Mouse (Mus musculus): ENCODE data around the gene Zan. TPM values are rescaled to one million over a fixed set of nuclear protein-coding genes. Genes with fewer than 3 reads are reported as not detected.

The Zan gene
- polyA plus RNA-seq, 1 experiment = 0.02 TPM

GRCm38 (mm10) chr5:137512847-137513794, 36.3 kb upstream of the Zan start:
- H3K4me3 ChIP-seq (ENCODE audit: extremely low read depth, insufficient read depth, insufficient read length) = no peak overlapping the region
- no peaks in the 10 kb centered on the region for H3K36me3 ChIP-seq (ENCODE audit: control insufficient read depth, insufficient read depth, low read length)
- H3K27me3 ChIP-seq (ENCODE audit: control insufficient read depth, insufficient read depth, low read length) = no peaks in the 10 kb centered on the region
- peaks cover 18% of the 10 kb centered on the region; the same call in 1 of the 2 replicates for H3K4me1 ChIP-seq (ENCODE audit: control insufficient read depth, insufficient read depth, insufficient read length)
- no peak overlapping the region for H3K27ac ChIP-seq (ENCODE audit: insufficient read depth, low read length)
- DNase-seq (ENCODE audit: low read depth in 1 of 2, low spot score in 2 of 2) = no peak
- 85% methylated on average over 11 of the region's 11 CpGs for WGBS
- no peak for TF ChIP-seq POLR2A (IDR thresholded peaks at IDR 0.05; ENCODE audit: low read depth, low read length)
- peak; percentile 47; the same call in 1 of the 2 replicates for TF ChIP-seq CTCF (IDR thresholded peaks at IDR 0.05; ENCODE audit: extremely low read depth, insufficient read depth, insufficient read length, insufficient replicate concordance)

GRCm38 (mm10) chr5:137511706-137512105, 34.8 kb upstream of the Zan start:
- Histone ChIP-seq H3K4me1 (ENCODE audit: control insufficient read depth, insufficient read depth, insufficient read length) (peaks cover 18% of the 10 kb centered on the region; the same call in 1 of the 2 replicates), H3K27me3 (ENCODE audit: control insufficient read depth, insufficient read depth, low read length) (no peaks in the 10 kb centered on the region), H3K27ac (ENCODE audit: insufficient read depth, low read length) (no peak overlapping the region), H3K4me3 (ENCODE audit: extremely low read depth, insufficient read depth, insufficient read length) (no peak overlapping the region), H3K36me3 (ENCODE audit: control insufficient read depth, insufficient read depth, low read length) (no peaks in the 10 kb centered on the region)
- DNase-seq (ENCODE audit: low read depth in 1 of 2, low spot score in 2 of 2) = no peak
- WGBS = 81% methylated on average over 3 of the region's 3 CpGs
- TF ChIP-seq POLR2A (IDR thresholded peaks at IDR 0.05; ENCODE audit: low read depth, low read length) = no peak

GRCm38 (mm10) chr5:137510573-137511390, 33.9 kb upstream of the Zan start:
- no peaks in the 10 kb centered on the region for H3K36me3 ChIP-seq (ENCODE audit: control insufficient read depth, insufficient read depth, low read length)

GRCm38 (mm10) chr5:137510014-137510501, 33.2 kb upstream of the Zan start:
- 2% methylated on average over 24 of the region's 52 CpGs for WGBS
- DNase-seq (ENCODE audit: low read depth in 1 of 2, low spot score in 2 of 2) = peak in 1 of 2 experiments; percentile 76
- no peaks in the 10 kb centered on the region for H3K27me3 ChIP-seq (ENCODE audit: control insufficient read depth, insufficient read depth, low read length)
- TF ChIP-seq POLR2A (IDR thresholded peaks at IDR 0.05; ENCODE audit: low read depth, low read length) = no peak
- TF ChIP-seq CTCF (IDR thresholded peaks at IDR 0.05; ENCODE audit: extremely low read depth, insufficient read depth, insufficient read length, insufficient replicate concordance) = no peak
- H3K36me3 ChIP-seq (ENCODE audit: control insufficient read depth, insufficient read depth, low read length) = no peaks in the 10 kb centered on the region
- H3K27ac ChIP-seq (ENCODE audit: insufficient read depth, low read length) = no peak overlapping the region
- peak overlapping the region; percentile 75 for H3K4me3 ChIP-seq (ENCODE audit: extremely low read depth, insufficient read depth, insufficient read length)
- peaks cover 16% of the 10 kb centered on the region; the same call in 1 of the 2 replicates for H3K4me1 ChIP-seq (ENCODE audit: control insufficient read depth, insufficient read depth, insufficient read length)

More at GRCm38 (mm10) chr5:137510573-137511390, 33.9 kb upstream of the Zan start:
- Histone ChIP-seq H3K4me3 (ENCODE audit: extremely low read depth, insufficient read depth, insufficient read length) (peak overlapping the region; percentile 75), H3K27me3 (ENCODE audit: control insufficient read depth, insufficient read depth, low read length) (no peaks in the 10 kb centered on the region), H3K4me1 (ENCODE audit: control insufficient read depth, insufficient read depth, insufficient read length) (peaks cover 18% of the 10 kb centered on the region; the same call in 1 of the 2 replicates), H3K27ac (ENCODE audit: insufficient read depth, low read length) (no peak overlapping the region)
- TF ChIP-seq CTCF (IDR thresholded peaks at IDR 0.05; ENCODE audit: extremely low read depth, insufficient read depth, insufficient read length, insufficient replicate concordance) (no peak), POLR2A (IDR thresholded peaks at IDR 0.05; ENCODE audit: low read depth, low read length) (no peak)
- under 1% methylated on average over 70 of the region's 83 CpGs for WGBS
- DNase-seq (ENCODE audit: low read depth in 1 of 2, low spot score in 2 of 2) = peak in 1 of 2 experiments; percentile 37

- DNase-seq (ENCODE audit: low read depth in 1 of 2, low spot score in 2 of 2) = no peak
- TF ChIP-seq CTCF (IDR thresholded peaks at IDR 0.05; ENCODE audit: extremely low read depth, insufficient read depth, insufficient read length, insufficient replicate concordance) = no peak
- TF ChIP-seq POLR2A (IDR thresholded peaks at IDR 0.05; ENCODE audit: low read depth, low read length) = no peak
These were observed 27.2 kb upstream of the Zan start for GRCm38 (mm10) chr5:137504041-137504440.

DNA sequence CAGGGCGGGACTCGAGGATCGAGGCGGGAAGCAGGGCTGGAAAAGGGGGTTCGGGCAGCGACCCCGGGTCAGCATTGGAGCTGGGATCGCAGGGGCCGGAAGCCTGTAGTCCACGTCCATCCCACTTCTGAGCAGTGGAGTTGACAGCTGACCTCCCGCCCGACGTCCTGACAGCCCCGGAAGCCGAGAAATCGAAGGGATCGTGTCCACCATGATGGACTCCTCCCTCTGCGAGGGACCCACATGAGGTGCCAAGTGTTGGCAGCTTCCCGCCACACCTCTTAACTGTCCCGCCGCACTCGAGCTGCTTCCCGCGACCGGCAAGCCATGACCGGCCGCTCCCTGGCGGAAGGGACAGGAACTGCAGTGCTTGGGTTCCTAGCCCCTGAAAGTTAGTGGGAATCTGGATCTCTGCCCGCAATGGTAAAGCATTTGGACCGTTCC, 25.8 kb upstream of the Zan start:
- Histone ChIP-seq H3K36me3 (ENCODE audit: control insufficient read depth, insufficient read depth, low read length) (no peaks in the 10 kb centered on the region; the same call in 1 of the 2 replicates), H3K27me3 (ENCODE audit: control insufficient read depth, insufficient read depth, low read length) (no peaks in the 10 kb centered on the region), H3K27ac (ENCODE audit: insufficient read depth, low read length) (peak overlapping the region; percentile 77), H3K4me1 (ENCODE audit: control insufficient read depth, insufficient read depth, insufficient read length) (no peaks in the 10 kb centered on the region; the same call in 1 of the 2 replicates), H3K4me3 (ENCODE audit: extremely low read depth, insufficient read depth, insufficient read length) (peak overlapping the region; percentile 71)
- peak; percentile 47 for TF ChIP-seq POLR2A (IDR thresholded peaks at IDR 0.05; ENCODE audit: low read depth, low read length)
- peak; percentile 87 for TF ChIP-seq CTCF (IDR thresholded peaks at IDR 0.05; ENCODE audit: extremely low read depth, insufficient read depth, insufficient read length, insufficient replicate concordance)
- peak in 1 of 2 experiments; percentile 73 for DNase-seq (ENCODE audit: low read depth in 1 of 2, low spot score in 2 of 2)
- under 1% methylated on average over 27 of the region's 30 CpGs for WGBS

More at GRCm38 (mm10) chr5:137504041-137504440, 27.2 kb upstream of the Zan start:
- Histone ChIP-seq H3K4me3 (ENCODE audit: extremely low read depth, insufficient read depth, insufficient read length) (no peak overlapping the region), H3K36me3 (ENCODE audit: control insufficient read depth, insufficient read depth, low read length) (no peaks in the 10 kb centered on the region; the same call in 1 of the 2 replicates), H3K27me3 (ENCODE audit: control insufficient read depth, insufficient read depth, low read length) (no peaks in the 10 kb centered on the region), H3K27ac (ENCODE audit: insufficient read depth, low read length) (no peak overlapping the region), H3K4me1 (ENCODE audit: control insufficient read depth, insufficient read depth, insufficient read length) (no peaks in the 10 kb centered on the region; the same call in 1 of the 2 replicates)
- 80% methylated on average over 6 of the region's 6 CpGs for WGBS

Measured in spleen, adult 2 months (tissue).